Mouse (Mus musculus): ENCODE results near the gene Pde8a. TPM values are rescaled to one million over a fixed set of nuclear protein-coding genes. Genes with fewer than 3 reads are reported as not detected.

Pde8a gene
- polyA plus RNA-seq, 1 experiment from 2014 or later, result 3.3 TPM

DNA sequence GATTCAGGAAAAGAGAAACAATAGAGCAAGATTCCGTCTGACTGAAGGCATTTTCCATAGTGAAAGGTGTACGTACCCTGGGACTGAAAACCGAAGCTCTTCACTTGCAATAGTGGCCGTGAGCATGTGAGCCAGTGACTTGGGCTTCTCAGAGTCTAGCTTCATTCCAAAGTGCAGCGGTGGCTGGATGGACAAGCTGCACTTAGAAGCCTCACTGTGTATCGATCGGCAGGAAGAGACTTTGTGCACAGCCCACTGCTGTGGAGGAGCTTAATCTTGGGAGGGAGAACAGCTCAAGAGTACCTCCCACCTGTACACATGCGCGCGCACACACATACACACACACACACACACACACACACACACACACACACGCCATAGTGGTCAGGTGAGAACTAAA is 39.9 kb downstream of the Pde8a start:
- WGBS, result 89% methylated on average over 11 of the region's 11 CpGs
- H3K4me3 ChIP-seq, result no peak overlapping the region
- H3K27ac ChIP-seq, result no peak overlapping the region
- no peaks in the 10 kb centered on the region for H3K4me1 ChIP-seq
- H3K9me3 ChIP-seq (replicated peaks), result no peaks in the 10 kb centered on the region
- no peaks in the 10 kb centered on the region for H3K27me3 ChIP-seq (ENCODE audit: low read depth, poor library complexity, severe bottlenecking)
- H3K36me3 ChIP-seq, result no peaks in the 10 kb centered on the region
- no peak for DNase-seq (ENCODE audit: low spot score)

- no peaks in the 10 kb centered on the region for H3K27me3 ChIP-seq (ENCODE audit: low read depth, poor library complexity, severe bottlenecking)
Observed at GRCm38 (mm10) chr7:81254579-81254978, 41.2 kb downstream of the Pde8a start.

DNA sequence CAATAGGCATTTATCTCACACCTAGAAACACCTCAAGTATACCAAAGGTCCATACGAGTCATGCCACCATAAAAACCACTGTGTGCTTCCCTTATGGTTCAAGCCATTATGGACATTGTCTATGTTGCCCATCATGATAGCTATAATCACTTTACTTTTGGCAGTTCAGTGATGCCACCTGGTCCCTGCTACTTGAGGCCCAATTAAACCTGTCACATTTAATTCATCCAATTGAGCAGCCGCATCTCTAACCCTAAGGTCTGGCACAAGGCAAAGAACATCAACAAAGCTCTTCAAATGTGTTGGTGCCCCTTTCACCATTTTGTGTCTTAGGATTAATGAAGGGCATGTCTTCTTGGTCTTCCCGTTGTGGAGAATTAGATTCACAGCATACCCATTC is 42.1 kb downstream of the Pde8a start:
- Histone ChIP-seq H3K27ac (no peak overlapping the region), H3K9me3 (replicated peaks) (no peaks in the 10 kb centered on the region), H3K27me3 (ENCODE audit: low read depth, poor library complexity, severe bottlenecking) (no peaks in the 10 kb centered on the region), H3K36me3 (no peaks in the 10 kb centered on the region), H3K4me1 (no peaks in the 10 kb centered on the region), H3K4me3 (no peak overlapping the region)
- 91% methylated on average over 3 of the region's 3 CpGs for WGBS
- no peak for DNase-seq (ENCODE audit: low spot score)

More at GRCm38 (mm10) chr7:81254579-81254978, 41.2 kb downstream of the Pde8a start:
- no peaks in the 10 kb centered on the region for H3K36me3 ChIP-seq
- DNase-seq (ENCODE audit: low spot score), result no peak
- H3K27ac ChIP-seq, result no peak overlapping the region
- no peaks in the 10 kb centered on the region for H3K9me3 ChIP-seq (replicated peaks)
- H3K4me3 ChIP-seq, result no peak overlapping the region
- no peaks in the 10 kb centered on the region for H3K4me1 ChIP-seq

GRCm38 (mm10) chr7:81256773-81257172 is 43.4 kb downstream of the Pde8a start:
- Histone ChIP-seq H3K36me3 (no peaks in the 10 kb centered on the region), H3K9me3 (replicated peaks) (no peaks in the 10 kb centered on the region), H3K4me3 (no peak overlapping the region), H3K4me1 (0 out of 2 replicates have a peak, but pooled peaks cover 8% of the 10 kb centered on the region), H3K27me3 (ENCODE audit: low read depth, poor library complexity, severe bottlenecking) (no peaks in the 10 kb centered on the region), H3K27ac (no peak overlapping the region)
- no peak for DNase-seq (ENCODE audit: low spot score)
- 93% methylated on average over 3 of the region's 3 CpGs for WGBS

DNA sequence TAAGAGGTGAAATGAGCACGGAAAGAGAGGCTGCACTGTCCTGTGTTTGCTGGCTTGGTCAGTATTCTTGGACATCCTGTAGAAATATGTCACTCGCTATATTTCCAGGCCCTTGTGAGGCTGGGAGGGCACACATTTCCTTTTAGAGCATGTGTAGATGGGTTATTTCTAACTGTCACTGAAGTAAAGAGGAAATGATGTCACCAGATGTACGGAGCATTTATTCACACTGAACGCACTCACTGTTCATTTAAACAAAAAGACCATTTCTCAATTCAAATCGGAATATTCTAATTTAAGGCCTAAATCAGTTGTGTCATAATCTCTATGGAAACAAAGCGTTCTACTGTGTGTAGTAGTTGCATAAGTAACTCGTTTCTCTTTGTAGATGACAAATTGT is 48.2 kb downstream of the Pde8a start:
- H3K27ac ChIP-seq, result no peak overlapping the region
- no peak overlapping the region for H3K4me3 ChIP-seq
- H3K27me3 ChIP-seq (ENCODE audit: low read depth, poor library complexity, severe bottlenecking), result no peaks in the 10 kb centered on the region
- WGBS, result 91% methylated on average over 7 of the region's 7 CpGs
- no peak for DNase-seq (ENCODE audit: low spot score)
- H3K4me1 ChIP-seq, result 0 out of 2 replicates have a peak, but pooled peaks cover 8% of the 10 kb centered on the region
- no peaks in the 10 kb centered on the region for H3K9me3 ChIP-seq (replicated peaks)
- H3K36me3 ChIP-seq, result no peaks in the 10 kb centered on the region

DNA sequence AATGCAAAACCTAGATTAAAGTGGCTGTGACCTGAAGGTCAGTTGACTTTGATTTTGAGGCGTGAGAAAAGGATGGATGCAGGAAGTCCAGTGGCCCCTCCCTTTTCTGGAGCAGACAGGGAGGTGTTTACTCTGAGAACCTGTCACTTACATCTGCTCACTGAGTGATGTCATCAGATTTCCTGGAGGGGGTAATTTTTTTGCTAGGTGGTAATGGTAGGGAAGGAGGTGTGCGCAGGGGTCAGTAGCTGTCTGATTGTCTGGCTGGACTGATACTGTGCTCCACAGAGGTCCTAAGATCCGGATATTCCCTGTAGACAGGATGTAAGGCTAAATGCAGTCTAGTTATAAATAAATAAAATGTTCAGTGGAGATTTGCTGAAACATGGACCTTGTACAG is 59.5 kb downstream of the Pde8a start:
- Histone ChIP-seq H3K27me3 (ENCODE audit: low read depth, poor library complexity, severe bottlenecking) (no peaks in the 10 kb centered on the region), H3K27ac (no peak overlapping the region), H3K36me3 (no peaks in the 10 kb centered on the region), H3K4me1 (no peaks in the 10 kb centered on the region), H3K9me3 (replicated peaks) (no peaks in the 10 kb centered on the region), H3K4me3 (no peak overlapping the region)
- whole genome bisulfite sequencing, result 89% methylated on average over 3 of the region's 3 CpGs
- DNase-seq (ENCODE audit: low spot score), result no peak

DNA sequence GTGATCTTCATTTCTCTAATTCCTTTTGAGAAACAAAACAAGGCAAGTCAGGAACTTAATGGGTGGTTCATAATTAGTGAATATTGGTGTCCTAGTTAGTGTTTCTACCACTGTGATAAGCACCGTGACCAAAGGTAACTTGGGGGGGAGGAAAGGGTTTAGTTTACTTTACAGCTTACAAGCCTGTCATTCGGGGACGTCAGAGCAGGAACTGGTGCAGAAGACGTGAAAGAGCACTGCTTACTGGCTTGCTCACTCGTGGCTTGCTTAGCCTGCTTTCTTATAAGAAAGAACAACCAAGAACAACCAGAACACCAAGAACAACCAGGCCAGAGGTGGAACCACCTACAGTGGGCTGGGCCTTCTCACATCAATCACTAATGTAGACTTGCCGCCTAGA is 65.6 kb downstream of the Pde8a start:
- Histone ChIP-seq H3K9me3 (replicated peaks) (no peaks in the 10 kb centered on the region), H3K27me3 (ENCODE audit: low read depth, poor library complexity, severe bottlenecking) (no peaks in the 10 kb centered on the region), H3K27ac (no peak overlapping the region), H3K4me3 (no peak overlapping the region), H3K4me1 (peaks cover 12% of the 10 kb centered on the region), H3K36me3 (no peaks in the 10 kb centered on the region)
- 87% methylated on average over 6 of the region's 6 CpGs for WGBS
- no peak for DNase-seq (ENCODE audit: low spot score)

- H3K36me3 ChIP-seq, result no peaks in the 10 kb centered on the region
- WGBS, result 90% methylated on average over 1 of the region's 1 CpGs
- H3K4me3 ChIP-seq, result no peak overlapping the region
- H3K27ac ChIP-seq, result no peak overlapping the region
- no peak for DNase-seq (ENCODE audit: low spot score)
- no peaks in the 10 kb centered on the region for H3K9me3 ChIP-seq (replicated peaks)
- H3K27me3 ChIP-seq (ENCODE audit: low read depth, poor library complexity, severe bottlenecking), result no peaks in the 10 kb centered on the region
- H3K4me1 ChIP-seq, result peaks cover 14% of the 10 kb centered on the region
Observed at GRCm38 (mm10) chr7:81281240-81281639, 67.8 kb downstream of the Pde8a start.

- no peaks in the 10 kb centered on the region for H3K9me3 ChIP-seq (replicated peaks)
- H3K36me3 ChIP-seq, result no peaks in the 10 kb centered on the region
- H3K27ac ChIP-seq, result peak overlapping the region; percentile 53; the same call in 1 of the 2 replicates
- H3K4me1 ChIP-seq, result peaks cover 24% of the 10 kb centered on the region
- no peak for DNase-seq (ENCODE audit: low spot score)
- no peak overlapping the region for H3K4me3 ChIP-seq
- WGBS, result 43% methylated on average over 7 of the region's 7 CpGs
- no peaks in the 10 kb centered on the region for H3K27me3 ChIP-seq (ENCODE audit: low read depth, poor library complexity, severe bottlenecking)
Observed at GRCm38 (mm10) chr7:81286456-81286855, 73.1 kb downstream of the Pde8a start.

- 69% methylated on average over 8 of the region's 8 CpGs for WGBS
- no peaks in the 10 kb centered on the region for H3K27me3 ChIP-seq (ENCODE audit: low read depth, poor library complexity, severe bottlenecking)
- no peaks in the 10 kb centered on the region for H3K36me3 ChIP-seq
- H3K27ac ChIP-seq, result peak overlapping the region; percentile 53; the same call in 1 of the 2 replicates
- no peak for DNase-seq (ENCODE audit: low spot score)
- peaks cover 23% of the 10 kb centered on the region for H3K4me1 ChIP-seq
- no peak overlapping the region for H3K4me3 ChIP-seq
- no peaks in the 10 kb centered on the region for H3K9me3 ChIP-seq (replicated peaks)
Observed at GRCm38 (mm10) chr7:81286946-81287345, 73.5 kb downstream of the Pde8a start.

DNA sequence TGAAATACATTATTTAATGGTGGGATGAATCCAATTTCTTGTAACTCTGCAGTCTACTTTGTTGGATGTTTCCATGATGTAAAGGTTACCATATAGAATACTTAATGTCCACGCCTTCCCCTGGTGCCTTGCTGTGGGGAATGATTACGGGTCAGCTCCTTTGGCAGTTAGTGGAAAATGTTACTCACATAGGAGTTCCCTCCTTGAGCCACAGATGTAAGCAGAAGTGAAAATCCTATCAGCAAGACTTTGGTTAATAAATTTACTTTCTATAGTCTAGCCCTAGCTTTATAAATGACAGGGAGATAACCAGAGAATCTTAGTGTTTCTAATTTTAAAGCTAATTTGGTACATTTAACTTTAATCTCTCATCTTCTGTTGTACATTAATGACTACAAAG is 81.8 kb downstream of the Pde8a start:
- Histone ChIP-seq H3K27ac (no peak overlapping the region), H3K4me3 (no peak overlapping the region), H3K4me1 (peaks cover 29% of the 10 kb centered on the region), H3K9me3 (replicated peaks) (no peaks in the 10 kb centered on the region), H3K36me3 (no peaks in the 10 kb centered on the region), H3K27me3 (ENCODE audit: low read depth, poor library complexity, severe bottlenecking) (no peaks in the 10 kb centered on the region)
- no peak for DNase-seq (ENCODE audit: low spot score)
- WGBS, result 94% methylated on average over 2 of the region's 2 CpGs

DNA sequence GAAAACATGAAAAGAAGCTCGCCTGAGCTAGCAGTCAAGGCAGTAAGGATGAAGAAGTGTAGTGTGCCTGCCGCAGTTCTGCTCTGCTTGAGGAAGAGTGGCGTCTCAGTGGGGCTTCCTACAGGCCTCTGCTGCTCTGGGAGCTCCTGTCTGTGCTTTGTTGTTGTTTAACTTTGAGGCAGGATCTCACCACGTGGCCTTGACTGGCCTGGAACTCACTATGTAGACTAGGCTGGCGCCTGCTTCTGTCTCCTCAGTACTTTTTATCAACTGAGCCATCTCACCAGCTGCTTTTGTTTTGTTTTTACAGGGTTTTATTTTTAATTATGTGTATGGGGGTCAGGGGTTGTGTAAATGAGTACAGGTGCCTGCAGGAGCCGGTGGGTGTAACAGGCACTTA is 84.8 kb downstream of the Pde8a start:
- no peaks in the 10 kb centered on the region for H3K27me3 ChIP-seq (ENCODE audit: low read depth, poor library complexity, severe bottlenecking)
- DNase-seq (ENCODE audit: low spot score), result no peak
- 27% methylated on average over 6 of the region's 6 CpGs for WGBS
- H3K9me3 ChIP-seq (replicated peaks), result no peaks in the 10 kb centered on the region
- H3K36me3 ChIP-seq, result no peaks in the 10 kb centered on the region
- peak overlapping the region; percentile 66; the same call in 1 of the 2 replicates for H3K27ac ChIP-seq
- H3K4me1 ChIP-seq, result peaks cover 27% of the 10 kb centered on the region
- H3K4me3 ChIP-seq, result no peak overlapping the region

DNA sequence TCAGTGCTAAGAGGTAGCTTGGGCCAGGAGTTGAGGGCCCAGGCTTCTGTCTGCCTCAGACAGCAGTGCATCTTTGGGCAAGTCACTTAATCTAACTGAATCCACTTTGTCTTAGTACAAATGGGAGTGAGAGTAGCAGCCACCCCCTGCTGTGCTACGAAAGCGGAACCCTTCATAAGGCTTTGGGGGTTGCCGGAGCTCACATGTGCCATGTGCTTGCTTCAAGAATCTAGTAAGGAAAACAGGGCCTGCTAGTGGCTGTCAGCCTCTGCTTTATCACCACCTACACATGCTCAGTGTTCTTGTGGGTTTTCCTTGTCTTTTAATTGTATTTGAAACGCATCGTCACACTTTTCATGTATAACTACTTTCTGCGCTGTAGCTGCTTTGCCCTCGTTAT is 87.9 kb downstream of the Pde8a start:
- H3K4me1 ChIP-seq, result peaks cover 13% of the 10 kb centered on the region
- no peak overlapping the region for H3K4me3 ChIP-seq
- no peaks in the 10 kb centered on the region for H3K27me3 ChIP-seq (ENCODE audit: low read depth, poor library complexity, severe bottlenecking)
- H3K36me3 ChIP-seq, result no peaks in the 10 kb centered on the region
- no peak for DNase-seq (ENCODE audit: low spot score)
- no peaks in the 10 kb centered on the region for H3K9me3 ChIP-seq (replicated peaks)
- WGBS, result 77% methylated on average over 7 of the region's 7 CpGs
- H3K27ac ChIP-seq, result peak overlapping the region; percentile 46; the same call in 1 of the 2 replicates

- no peaks in the 10 kb centered on the region for H3K36me3 ChIP-seq
- H3K27me3 ChIP-seq (ENCODE audit: low read depth, poor library complexity, severe bottlenecking), result no peaks in the 10 kb centered on the region
- WGBS, result 94% methylated on average over 2 of the region's 2 CpGs
- H3K9me3 ChIP-seq (replicated peaks), result no peaks in the 10 kb centered on the region
- no peak overlapping the region for H3K4me3 ChIP-seq
- H3K4me1 ChIP-seq, result peaks cover 9% of the 10 kb centered on the region
- no peak for DNase-seq (ENCODE audit: low spot score)
- H3K27ac ChIP-seq, result no peak overlapping the region
Observed at GRCm38 (mm10) chr7:81303682-81304081, 90.3 kb downstream of the Pde8a start.

Measured in limb, embryonic 10.5 days (tissue).